Mouse (Mus musculus): Measurements from ENCODE around the gene Orm2.

- no peak for TF ChIP-seq GATA1 (IDR thresholded peaks at IDR 0.05; ENCODE audit: borderline replicate concordance, low read length)
- TF ChIP-seq FLI1 (IDR thresholded peaks at IDR 0.05; ENCODE audit: low read length) = no peak
Measured at GRCm38 (mm10) chr4:63348524-63348923, 13.7 kb upstream of the Orm2 start.

All from megakaryocyte, embryonic 14.5 days (primary cell).